In genomic region chr5:110562741-110563326, GRCm38 (mm10) we compare ENCODE assay signal across 11 mouse cellular contexts. TPM values are rescaled to one million over a fixed set of nuclear protein-coding genes. Genes with fewer than 3 reads are reported as not detected.
DNase-seq lines count a peak whose midpoint lies in the region; ATAC-seq lines count a peak whose summit lies in the region.
"Had no signal": no experiment of that assay in that cellular context is flagged by ENCODE, and none has a peak within 500 bp of the region (broad histone marks: within the 10 kb centered on the region; RNA-seq: fewer than 3 reads in every experiment).

No protein-coding gene starts in this region.

- peak; percentile 86 for ATAC-seq in cerebellum, adult (ENCODE audit: insufficient number of reproducible peaks, low FRiP score, low TSS enrichment)
- ATAC-seq in activated CD4-positive, CD25-positive, alpha-beta regulatory T cell, adult 4 months: no peak
- ATAC-seq: intestine, embryonic 15.5 days; Patski had no signal

- peak; percentile 87 to 89 for DNase-seq in cerebellum, postnatal 25 days
- DNase-seq in layer of hippocampus, adult 9-11 months: peak; percentile 93
- peak; percentile 92 to 94 for DNase-seq in right cerebral cortex, adult 2 months (ENCODE audit: low spot score in 2 of 2)
- DNase-seq in embryo, embryonic 9.5 days (ENCODE audit: extremely low spot score): no peak
- no peak for DNase-seq in adrenal gland, postnatal 25 days
- DNase-seq in lung, postnatal 25 days (ENCODE audit: low spot score): no peak

RNA-seq across cellular contexts. Expression of gene Galnt9, which starts 18.7 kb away (rescaled TPM):
- total RNA-seq in adrenal gland, postnatal 25 days (2021): 0.09 and 0.33 TPM in 2 replicates
- 1 to 10 TPM; 3.1 to 4.0 TPM for polyA plus RNA-seq in activated CD4-positive, CD25-positive, alpha-beta regulatory T cell, adult 4 months (2017; shearing (Covaris generic))
- polyA plus RNA-seq: heart, embryonic 13.5 days; Patski had no signal

Comparison
In these comparisons a context has a peak if more than half of its experiments do, and no peak if none do; other contexts are left out.
1. DNase-seq: peak in cerebellum, postnatal 25 days (2 of 2), layer of hippocampus, adult 9-11 months (single experiment) and right cerebral cortex, adult 2 months (2 of 2); none in embryo, embryonic 9.5 days (single experiment), adrenal gland, postnatal 25 days (single experiment) and lung, postnatal 25 days (single experiment).